Mouse (Mus musculus) kidney, adult 9 months (tissue): Measurements from ENCODE around the gene Abraxas2.
A peak's percentile ranks its signal among the peaks of the same experiment; 100 is the strongest.

Experiments
- DNase-seq: peaks from one replicate; pipeline ENCODE4 v3.0.0; 2022

Abraxas2 gene

GRCm38 (mm10) chr7:132900826-132901531 is 42.0 kb downstream of the Abraxas2 start:
- DNase-seq, result no peak

GRCm38 (mm10) chr7:132903796-132904195 is 44.8 kb downstream of the Abraxas2 start:
- DNase-seq, result no peak

GRCm38 (mm10) chr7:132921971-132922370 is 62.9 kb downstream of the Abraxas2 start:
- no peak for DNase-seq

GRCm38 (mm10) chr7:132925227-132925626 is 66.2 kb downstream of the Abraxas2 start:
- peak; percentile 50 for DNase-seq

- no peak for DNase-seq
These were observed 68.2 kb downstream of the Abraxas2 start for GRCm38 (mm10) chr7:132927201-132927600.

GRCm38 (mm10) chr7:132930055-132930454 is 71.0 kb downstream of the Abraxas2 start:
- DNase-seq, result peak; percentile 18

GRCm38 (mm10) chr7:132930850-132931559 is 72.0 kb downstream of the Abraxas2 start, which contains the start of gene Zranb1:
Zranb1 (plus strand) TSS chr7:132931142.
- peak; percentile 99 for DNase-seq

GRCm38 (mm10) chr7:132931560-132932351 is 72.7 kb downstream of the Abraxas2 start:
- peak; percentile 50 for DNase-seq

GRCm38 (mm10) chr7:132933331-132933730 is 74.3 kb downstream of the Abraxas2 start:
- no peak for DNase-seq
